Mouse (Mus musculus) limb, embryonic 11.5 days (tissue): ENCODE measurements at regions not wholly inside any gene's neighbourhood (a gene's known extent, or its start where the extent isn't known, plus 50 kb on each side); places are given as distances from the start of the nearest gene placed in this dataset.

ENCODE experiments used
- ATAC-seq: fragments of 200-750 bp; cut with Nextera tagmentation; 2 replicates; pipeline ENCODE4 v1.8.0; 2017; ENCODE audit warnings: low read depth; ENCODE audit not compliant: insufficient number of reproducible peaks, low FRiP score, low TSS enrichment
- DNase-seq: peaks from one replicate; pipeline ENCODE4 v3.0.0-alpha.2; 2015; ENCODE audit warnings: low spot score
- H3K27ac ChIP-seq: fragments of 300-500 bp; sonication (generic); replicated peaks from 2 replicates; pipeline ENCODE4 v1.5.1; 2014; ENCODE audit warnings: low read depth, mild to moderate bottlenecking, low read length
- H3K27me3 ChIP-seq: fragments of 300-500 bp; sonication (generic); 2 replicates; pipeline ENCODE4 v1.6.1; 2014; ENCODE audit warnings: mild to moderate bottlenecking, low read length, mixed read lengths; ENCODE audit not compliant: control insufficient read depth, insufficient read depth
- H3K36me3 ChIP-seq: fragments of 300-500 bp; sonication (generic); 2 replicates; pipeline ENCODE4 v1.6.1; 2014; ENCODE audit warnings: mild to moderate bottlenecking, low read length, moderate library complexity, mixed read lengths; ENCODE audit not compliant: control insufficient read depth, insufficient read depth
- H3K4me1 ChIP-seq: fragments of 300-500 bp; sonication (generic); 2 replicates; pipeline ENCODE4 v1.6.1; 2014; ENCODE audit warnings: low read length, mixed read lengths; ENCODE audit not compliant: control insufficient read depth, insufficient read depth
- H3K4me2 ChIP-seq: fragments of 300-500 bp; sonication (generic); 2 replicates; pipeline ENCODE4 v1.6.1; 2014; ENCODE audit warnings: low read depth, mild to moderate bottlenecking, moderate library complexity; ENCODE audit not compliant: severe bottlenecking
- H3K4me3 ChIP-seq: fragments of 300-500 bp; sonication (generic); 2 replicates; pipeline ENCODE4 v1.5.1; 2014; ENCODE audit warnings: low read depth, low read length
- H3K9ac ChIP-seq: fragments of 300-500 bp; sonication (generic); 2 replicates; pipeline ENCODE4 v1.6.1; 2014; ENCODE audit warnings: mild to moderate bottlenecking, low read length
- H3K9me3 ChIP-seq: fragments of 300-500 bp; sonication (generic); 2 replicates; pipeline ENCODE4 v1.6.1; 2016; ENCODE audit warnings: low read length; ENCODE audit not compliant: control insufficient read depth
- WGBS: fragments of 180-500 bp; shearing (Covaris S2); extraction: QIAGEN DNeasy Blood & Tissue Kit; methylation state at CpG from one replicate; pipeline ENCODE4 v1.1.7; 2014; 5-methylcytosine and 5-hydroxymethylcytosine counted together

GRCm38 (mm10) chr13:97492958-97493735, 252.2 kb downstream of the Enc1 start:
- DNase-seq: no peak
- 78% methylated on average over 18 of the region's 20 CpGs for WGBS
- no peaks in the 10 kb centered on the region for H3K27me3 ChIP-seq
- ATAC-seq: no peak
- H3K27ac ChIP-seq: no peak overlapping the region
- H3K36me3 ChIP-seq: no peaks in the 10 kb centered on the region
- no peak overlapping the region for H3K9ac ChIP-seq
- peaks cover 13% of the 10 kb centered on the region for H3K4me1 ChIP-seq
- H3K9me3 ChIP-seq: no peaks in the 10 kb centered on the region
- no peak overlapping the region for H3K4me2 ChIP-seq
- H3K4me3 ChIP-seq: no peak overlapping the region

DNA sequence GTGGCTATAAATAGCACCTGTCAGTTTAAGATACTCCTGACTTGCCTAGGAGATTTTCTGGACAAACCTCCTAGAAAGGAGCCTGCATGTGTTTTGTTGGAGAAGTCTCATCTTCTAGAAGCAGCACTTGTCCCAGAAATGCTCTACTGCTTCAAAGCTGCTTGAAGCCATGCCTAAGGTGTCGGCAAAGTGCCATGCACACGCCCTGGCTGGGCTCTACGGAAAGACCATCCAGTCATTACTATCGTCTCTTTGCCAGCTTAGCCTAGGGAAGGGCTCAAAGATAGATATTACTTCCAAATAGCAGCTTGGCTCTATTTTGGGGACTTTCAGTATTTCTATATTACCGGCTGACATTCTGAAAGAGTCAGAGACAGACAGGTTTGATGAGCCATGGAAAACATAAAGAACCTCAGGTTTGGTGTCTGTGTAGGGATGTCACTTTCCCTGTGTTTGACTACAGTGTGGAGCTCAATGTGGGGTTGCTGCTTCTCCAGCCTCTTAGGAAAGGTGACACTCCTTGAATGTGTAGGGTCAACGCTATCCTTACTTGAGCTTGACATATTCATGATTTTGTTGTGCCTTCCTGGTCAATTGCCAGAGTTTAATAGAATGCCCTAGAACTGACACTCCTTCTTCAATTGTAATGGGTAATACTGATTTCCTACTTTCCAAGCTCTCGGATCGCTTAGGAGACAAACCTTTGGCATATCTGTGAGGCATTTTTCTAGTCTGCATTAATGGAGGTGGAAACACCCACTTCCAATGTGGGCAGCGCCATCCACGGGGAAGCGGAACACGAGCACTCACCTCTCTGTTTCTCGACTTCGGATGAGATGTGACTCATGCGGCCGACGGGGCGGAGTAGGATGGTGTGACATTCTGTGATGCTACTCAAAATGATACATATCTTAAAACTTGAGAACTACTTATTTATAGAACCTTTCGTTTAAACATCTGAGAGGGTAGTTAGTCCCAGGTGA, 251.3 kb downstream of the Enc1 start:
- H3K9ac ChIP-seq: no peak overlapping the region
- H3K27me3 ChIP-seq: no peaks in the 10 kb centered on the region
- DNase-seq: no peak
- no peaks in the 10 kb centered on the region for H3K36me3 ChIP-seq
- H3K9me3 ChIP-seq: no peaks in the 10 kb centered on the region
- H3K4me1 ChIP-seq: peaks cover 17% of the 10 kb centered on the region
- no peak overlapping the region for H3K4me2 ChIP-seq
- WGBS: 93% methylated on average over 19 of the region's 19 CpGs
- no peak for ATAC-seq
- H3K4me3 ChIP-seq: no peak overlapping the region
- no peak overlapping the region for H3K27ac ChIP-seq

- no peaks in the 10 kb centered on the region for H3K27me3 ChIP-seq
- H3K27ac ChIP-seq: no peak overlapping the region
- DNase-seq: no peak
- H3K4me3 ChIP-seq: no peak overlapping the region
- no peaks in the 10 kb centered on the region for H3K9me3 ChIP-seq
- H3K4me1 ChIP-seq: peaks cover 19% of the 10 kb centered on the region
- no peak overlapping the region for H3K4me2 ChIP-seq
- no peak for ATAC-seq
- H3K36me3 ChIP-seq: no peaks in the 10 kb centered on the region
- 47% methylated on average over 7 of the region's 7 CpGs for WGBS
- H3K9ac ChIP-seq: no peak overlapping the region
These were observed 249.2 kb downstream of the Enc1 start for GRCm38 (mm10) chr13:97490131-97490530.

DNA sequence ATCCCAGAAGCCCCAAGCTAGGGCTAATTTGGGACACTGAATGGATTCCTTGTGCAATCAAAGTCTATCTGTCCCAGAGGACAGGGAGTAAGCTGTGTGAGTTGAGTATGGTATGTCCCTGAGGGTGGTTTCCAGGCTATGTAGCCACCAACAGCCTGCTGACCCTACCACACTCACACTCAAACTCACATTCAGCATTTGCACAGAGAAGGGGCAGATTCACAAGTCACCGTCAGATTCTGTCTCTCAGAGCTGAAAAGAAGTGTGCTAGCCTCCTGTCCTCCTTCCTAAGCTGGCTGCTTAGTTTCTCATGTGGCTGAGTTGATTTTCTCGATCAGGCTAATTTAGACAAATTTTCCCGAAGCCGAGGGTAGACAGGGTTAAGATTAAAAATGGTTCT, 248.8 kb downstream of the Enc1 start:
- no peak overlapping the region for H3K4me3 ChIP-seq
- DNase-seq (no peak), ATAC-seq (no peak)
- 46% methylated on average over 4 of the region's 4 CpGs for WGBS
- no peaks in the 10 kb centered on the region for H3K9me3 ChIP-seq
- no peak overlapping the region for H3K4me2 ChIP-seq
- no peaks in the 10 kb centered on the region for H3K27me3 ChIP-seq
- H3K4me1 ChIP-seq: peaks cover 19% of the 10 kb centered on the region
- no peak overlapping the region for H3K9ac ChIP-seq
- no peaks in the 10 kb centered on the region for H3K36me3 ChIP-seq
- no peak overlapping the region for H3K27ac ChIP-seq

GRCm38 (mm10) chr13:97489029-97489428, 248.1 kb downstream of the Enc1 start:
- Histone ChIP-seq H3K27ac (no peak overlapping the region), H3K4me3 (no peak overlapping the region), H3K9me3 (no peaks in the 10 kb centered on the region), H3K27me3 (no peaks in the 10 kb centered on the region), H3K36me3 (no peaks in the 10 kb centered on the region), H3K9ac (no peak overlapping the region), H3K4me1 (peaks cover 19% of the 10 kb centered on the region), H3K4me2 (no peak overlapping the region)
- 37% methylated on average over 5 of the region's 5 CpGs for WGBS
- DNase-seq (no peak), ATAC-seq (no peak)

DNA sequence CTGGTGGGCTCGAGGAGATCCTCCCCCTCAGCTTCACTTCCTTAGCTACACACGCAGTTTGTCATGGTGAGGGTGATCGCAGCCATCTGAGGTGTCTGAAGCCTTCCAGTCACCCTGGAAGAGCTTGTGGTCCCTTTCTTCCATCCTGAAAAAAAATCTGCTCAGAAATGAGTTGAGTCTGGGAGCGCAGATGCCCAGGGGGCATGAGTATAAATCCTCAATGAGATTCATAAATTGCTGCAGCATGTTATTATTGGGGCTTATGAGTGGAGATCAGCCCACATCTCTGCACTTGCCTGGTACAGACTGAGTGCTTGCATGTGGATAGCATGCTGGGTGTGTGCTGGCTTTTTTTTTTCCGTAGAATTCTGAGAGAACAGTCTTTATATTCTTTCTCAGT, 247.6 kb downstream of the Enc1 start:
- no peaks in the 10 kb centered on the region for H3K36me3 ChIP-seq
- no peaks in the 10 kb centered on the region for H3K27me3 ChIP-seq
- H3K4me2 ChIP-seq: no peak overlapping the region; the same call in 1 of the 2 replicates
- H3K9me3 ChIP-seq: no peaks in the 10 kb centered on the region
- peaks cover 19% of the 10 kb centered on the region for H3K4me1 ChIP-seq
- DNase-seq (no peak), ATAC-seq (no peak)
- 43% methylated on average over 5 of the region's 5 CpGs for WGBS
- H3K4me3 ChIP-seq: no peak overlapping the region
- H3K27ac ChIP-seq: no peak overlapping the region
- no peak overlapping the region for H3K9ac ChIP-seq

DNA sequence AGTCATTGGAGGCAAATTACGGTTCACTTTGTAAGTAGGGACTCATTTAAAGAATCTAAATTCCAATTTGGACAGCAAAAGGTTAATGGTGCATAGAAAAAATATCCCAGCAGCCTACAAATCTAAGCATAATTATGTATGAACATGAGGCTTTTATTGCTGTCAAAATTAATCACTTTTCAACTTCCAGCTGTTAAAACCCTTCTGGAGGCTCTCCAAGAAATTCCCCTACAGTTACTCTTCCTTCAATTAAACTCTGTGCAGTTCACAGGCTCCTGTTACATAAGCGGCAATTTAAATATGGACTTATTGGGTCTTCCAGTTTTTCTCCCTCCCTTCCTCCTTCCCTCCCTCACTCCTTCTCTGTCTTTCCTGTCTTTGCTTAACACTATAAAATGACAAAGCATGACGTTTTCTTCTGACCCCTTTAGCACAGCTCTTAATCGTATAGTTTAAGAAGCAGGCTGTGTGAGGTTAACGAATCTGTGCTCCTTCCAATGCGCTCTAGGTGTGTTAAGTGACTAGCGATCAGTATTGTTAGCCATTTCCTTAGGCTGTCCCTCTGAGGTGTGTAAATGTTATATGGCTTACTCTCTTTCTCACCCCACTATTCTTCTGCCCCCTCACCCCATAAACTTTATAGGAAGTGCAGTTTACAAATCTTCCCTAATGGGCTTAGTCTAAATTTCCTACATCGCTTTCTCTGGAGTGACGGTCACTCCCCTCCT, 247.0 kb downstream of the Enc1 start:
- H3K4me2 ChIP-seq: no peak overlapping the region; the same call in 1 of the 2 replicates

DNA sequence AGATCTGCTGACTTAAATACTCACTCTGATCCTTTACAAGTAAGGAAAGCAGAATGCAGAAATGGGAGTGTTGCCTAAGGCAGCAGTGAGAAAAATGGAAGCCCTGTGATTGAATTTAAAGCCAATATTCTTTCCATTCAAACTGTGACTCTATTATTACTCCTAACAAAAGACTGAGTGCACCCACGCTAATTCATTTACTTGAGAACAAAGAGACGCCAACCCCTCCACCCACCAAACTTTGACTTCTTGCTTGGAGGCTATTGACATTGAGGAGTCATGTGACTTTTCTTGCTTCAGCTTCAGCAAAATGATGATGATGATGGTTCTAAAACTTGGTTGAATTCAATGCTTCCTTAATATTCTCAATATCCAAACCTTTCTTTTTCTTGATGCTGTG, 245.6 kb downstream of the Enc1 start:
- no peak overlapping the region for H3K27ac ChIP-seq
- no peak for ATAC-seq
- H3K9me3 ChIP-seq: no peaks in the 10 kb centered on the region
- DNase-seq: no peak
- 90% methylated on average over 2 of the region's 2 CpGs for WGBS
- no peak overlapping the region for H3K9ac ChIP-seq
- H3K4me3 ChIP-seq: no peak overlapping the region
- H3K27me3 ChIP-seq: no peaks in the 10 kb centered on the region
- H3K4me2 ChIP-seq: no peak overlapping the region
- no peaks in the 10 kb centered on the region for H3K36me3 ChIP-seq
- H3K4me1 ChIP-seq: peaks cover 19% of the 10 kb centered on the region

More for the DNA sequence above, 247.0 kb downstream of the Enc1 start:
- no peak for DNase-seq
- WGBS: 21% methylated on average over 9 of the region's 9 CpGs
- no peak overlapping the region for H3K27ac ChIP-seq
- no peaks in the 10 kb centered on the region for H3K27me3 ChIP-seq
- ATAC-seq: no peak
- no peaks in the 10 kb centered on the region for H3K36me3 ChIP-seq
- H3K9ac ChIP-seq: no peak overlapping the region
- H3K9me3 ChIP-seq: no peaks in the 10 kb centered on the region
- no peak overlapping the region for H3K4me3 ChIP-seq
- peaks cover 19% of the 10 kb centered on the region for H3K4me1 ChIP-seq
